Mouse (Mus musculus): ENCODE data around the gene Fam53b.

DNA sequence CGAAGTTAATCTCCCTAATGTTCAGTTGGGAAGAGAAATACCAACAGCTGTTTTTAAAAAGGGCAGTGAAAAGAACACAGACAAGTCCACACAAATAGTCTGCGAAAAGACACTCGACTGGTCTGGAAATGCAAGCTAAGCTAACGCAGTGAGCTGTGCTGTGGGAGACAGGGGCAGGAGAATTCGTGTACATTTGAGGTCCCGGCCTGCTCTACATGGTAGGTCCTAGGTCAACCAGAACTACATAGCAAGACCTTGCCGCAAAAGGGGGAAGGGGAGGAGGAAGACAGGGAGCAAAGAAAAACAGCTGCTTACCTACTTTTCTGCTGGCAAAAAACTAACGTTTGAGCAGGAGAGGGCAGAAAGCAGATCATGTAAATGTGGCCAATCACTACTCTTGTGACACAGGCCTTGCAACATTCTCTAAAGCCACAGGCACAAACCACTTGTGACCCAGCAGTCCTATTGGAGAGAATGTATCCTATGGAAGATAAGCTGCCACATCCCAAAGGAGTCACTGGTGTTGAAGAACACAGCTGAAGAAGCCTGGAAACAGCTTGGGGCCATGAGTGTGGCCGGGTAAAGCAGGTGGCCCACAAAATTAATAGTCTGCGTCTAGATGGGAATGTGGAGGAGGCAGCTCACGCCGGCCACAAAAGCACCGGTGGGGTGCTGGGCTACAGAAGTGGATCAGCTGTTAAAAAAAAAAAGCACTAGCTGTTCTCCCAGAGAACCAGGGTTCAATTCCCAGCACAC lies 87.4 kb downstream of the Fam53b start:
- no peak for TF ChIP-seq CTCF (IDR thresholded peaks at IDR 0.05; ENCODE audit: low read depth, low read length)
- no peak for TF ChIP-seq POLR2A (IDR thresholded peaks at IDR 0.05; ENCODE audit: borderline replicate concordance, low read depth, low read length)
